8 mouse cellular contexts compared by ENCODE assay signal in the genomic region with DNA sequence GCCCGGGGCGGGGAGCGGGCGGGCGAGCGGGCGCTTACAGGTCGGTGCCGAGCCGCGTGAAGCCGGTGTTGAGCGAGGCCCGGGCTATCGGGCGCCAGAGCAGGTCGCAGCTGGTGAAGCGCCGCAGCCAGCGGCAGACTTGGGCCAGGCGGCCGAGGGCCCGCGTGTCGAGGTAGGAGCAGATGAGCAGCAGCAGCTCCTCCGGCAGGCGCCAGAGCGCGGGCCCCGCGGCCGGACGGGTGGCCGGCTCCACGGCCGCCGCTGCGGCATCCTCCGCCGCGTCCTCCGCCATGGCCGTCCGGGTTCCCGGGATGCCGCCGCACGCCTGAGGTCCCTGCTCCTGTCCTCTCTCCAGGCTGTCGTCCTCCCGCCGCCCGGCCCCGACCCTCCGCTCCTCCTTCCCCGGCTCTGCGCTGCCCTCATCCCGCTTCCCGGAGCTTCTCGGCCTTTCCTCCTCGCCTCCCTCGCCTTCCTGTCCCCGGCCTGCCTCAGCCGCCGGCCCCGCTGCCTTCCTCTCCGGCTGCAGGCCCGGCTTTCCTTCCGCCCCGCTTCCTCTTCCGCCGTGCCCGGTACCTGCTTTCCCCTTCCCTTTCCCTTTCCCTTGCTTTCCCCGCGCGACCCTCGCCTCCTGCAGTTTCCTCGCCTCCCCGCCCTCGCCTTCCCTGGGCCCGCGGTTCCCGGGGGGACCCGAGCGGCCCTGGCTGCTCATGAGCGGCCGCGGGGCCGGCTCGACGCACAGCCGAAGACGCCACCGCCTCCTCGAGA. TPM values are rescaled to one million over a fixed set of nuclear protein-coding genes. Genes with fewer than 3 reads are reported as not detected.
DNase-seq lines count a peak whose midpoint lies in the region; ATAC-seq and TF ChIP-seq lines count a peak whose summit lies in the region.

A gene (minus strand): TSS at position 575 of the 765 bp plus-strand sequence.

- peaks cover 42% of the 10 kb centered on the region for H3K4me1 ChIP-seq in hindbrain, embryonic 10.5 days (replicated peaks)
- H3K4me1 ChIP-seq in lung, embryonic 14.5 days (ENCODE audit: insufficient read depth) = peaks cover 7% of the 10 kb centered on the region; the same call in 1 of the 2 replicates
- H3K4me1 ChIP-seq in olfactory bulb, adult 2 months (ENCODE audit: control insufficient read depth, insufficient read depth, low read length) = peaks cover 7% of the 10 kb centered on the region; the same call in 1 of the 2 replicates
- H3K4me1 ChIP-seq in thymus, adult 2 months (replicated peaks; ENCODE audit: control insufficient read depth, insufficient read depth, low read length) = peaks cover 17% of the 10 kb centered on the region

- peak within 1 kb of the TSS; percentile 84 for H3K4me3 ChIP-seq in hindbrain, embryonic 10.5 days
- H3K4me3 ChIP-seq in lung, embryonic 14.5 days (ENCODE audit: low read depth, low read length) = peak within 1 kb of the TSS; percentile 92
- H3K4me3 ChIP-seq in olfactory bulb, adult 2 months (ENCODE audit: insufficient read depth, low read depth, low read length) = peak within 1 kb of the TSS; percentile 79
- peak within 1 kb of the TSS; percentile 55 for H3K4me3 ChIP-seq in thymus, adult 2 months (ENCODE audit: control insufficient read depth, insufficient read depth, low read length)

- H3K9me3 ChIP-seq in hindbrain, embryonic 10.5 days = no peaks in the 10 kb centered on the region
- no peaks in the 10 kb centered on the region for H3K9me3 ChIP-seq in lung, embryonic 14.5 days (ENCODE audit: low read depth, low read length)

- H3K9ac ChIP-seq in lung, embryonic 14.5 days = peak within 1 kb of the TSS; percentile 98

- no peak for TF ChIP-seq CTCF in lung, embryonic 14.5 days (IDR thresholded peaks at IDR 0.05; ENCODE audit: low read depth)
- no peak for TF ChIP-seq CTCF in olfactory bulb, adult 2 months (IDR thresholded peaks at IDR 0.05; ENCODE audit: insufficient read depth, low read depth, low read length)
- no peak for TF ChIP-seq CTCF in thymus, adult 2 months (IDR thresholded peaks at IDR 0.05; ENCODE audit: borderline replicate concordance, control insufficient read depth, extremely low read depth, insufficient read depth, low read length, poor library complexity)

- peaks cover 22% of the 10 kb centered on the region for H3K27me3 ChIP-seq in hindbrain, embryonic 10.5 days (ENCODE audit: insufficient read depth, poor library complexity, severe bottlenecking)
- no peaks in the 10 kb centered on the region for H3K27me3 ChIP-seq in lung, embryonic 14.5 days (ENCODE audit: insufficient read depth, low read length)
- H3K27me3 ChIP-seq in thymus, adult 2 months (ENCODE audit: control insufficient read depth, insufficient read depth, low read length) = no peaks in the 10 kb centered on the region

- peak within 1 kb of the TSS; percentile 98 for H3K27ac ChIP-seq in hindbrain, embryonic 10.5 days
- H3K27ac ChIP-seq in lung, embryonic 14.5 days (ENCODE audit: low read depth) = peak within 1 kb of the TSS; percentile 97
- H3K27ac ChIP-seq in olfactory bulb, adult 2 months (ENCODE audit: insufficient read depth, low read depth, low read length) = peak within 1 kb of the TSS; percentile 71
- H3K27ac ChIP-seq in thymus, adult 2 months (ENCODE audit: control insufficient read depth, insufficient read depth, low read length) = no peak within 1 kb of the TSS

- peak; percentile 91 for ATAC-seq in lung, embryonic 14.5 days (ENCODE audit: insufficient read depth)

- peak within 1 kb of the TSS; percentile 72 for H3K4me2 ChIP-seq in lung, embryonic 14.5 days

- no peaks in the 10 kb centered on the region for H3K36me3 ChIP-seq in hindbrain, embryonic 10.5 days
- no peaks in the 10 kb centered on the region for H3K36me3 ChIP-seq in lung, embryonic 14.5 days (ENCODE audit: insufficient read depth)
- H3K36me3 ChIP-seq in thymus, adult 2 months (ENCODE audit: control insufficient read depth, insufficient read depth, low read length) = no peaks in the 10 kb centered on the region

- TF ChIP-seq POLR2A in olfactory bulb, adult 2 months (IDR thresholded peaks at IDR 0.05; ENCODE audit: insufficient read depth, low read depth, low read length) = peak; percentile 93
- TF ChIP-seq POLR2A in thymus, adult 2 months (IDR thresholded peaks at IDR 0.05; ENCODE audit: control insufficient read depth, extremely low read depth, insufficient read depth, low read length, poor library complexity) = peak; percentile 84

- peak; percentile 82 for DNase-seq in Muller cell, postnatal 12 days (ENCODE audit: inconsistent ontology term)
- peak; percentile 54 for DNase-seq in cerebellum, adult 9-10 months
- DNase-seq in frontal cortex, postnatal 10 days (ENCODE audit: low spot score in 2 of 2) = peak; percentile 42 to 71
- DNase-seq in hindbrain, embryonic 10.5 days (ENCODE audit: low spot score) = peak; percentile 79
- peak; percentile 22 for DNase-seq in layer of hippocampus, adult 9-10 months (ENCODE audit: low spot score)
- peak; percentile 79 for DNase-seq in lung, embryonic 14.5 days
- DNase-seq in thymus, adult 2 months = peak; percentile 71

- under 1% methylated on average over 94 of the region's 94 CpGs for WGBS in hindbrain, embryonic 10.5 days
- WGBS in lung, embryonic 14.5 days = under 1% methylated on average over 87 of the region's 94 CpGs
- WGBS in olfactory bulb, adult 2 months = under 1% methylated on average over 82 of the region's 94 CpGs
- WGBS in thymus, adult 2 months = under 1% methylated on average over 94 of the region's 94 CpGs

RNA-seq across cellular contexts. Expression of the gene that starts here (rescaled TPM):
- 1.8 and 5.5 TPM in 2 replicates for polyA plus RNA-seq in hindbrain, embryonic 10.5 days (2016; fragmentation: Nextera tagmentation; extraction: Ambion mirVana)
- polyA plus RNA-seq in lung, embryonic 14.5 days (2014; fragmentation: Nextera tagmentation; extraction: Ambion mirVana) = 5.1 and 7.5 TPM in 2 replicates
- polyA plus RNA-seq in olfactory bulb, adult 2 months (2012; ENCODE audit: insufficient read depth, insufficient read length, low replicate concordance, missing spikeins) = not detected in 2 replicates
- polyA plus RNA-seq in thymus, adult 2 months (2012; rRNA removed) = 135 and 145 TPM in 2 replicates

Comparison
In these comparisons a context has a peak if more than half of its experiments do, and no peak if none do; other contexts are left out.
1. RNA of the gene that starts here (polyA plus RNA-seq): 135 to 145 TPM in thymus, adult 2 months; 5.1 to 7.5 TPM in lung, embryonic 14.5 days, 1.8 to 5.5 TPM in hindbrain, embryonic 10.5 days and not detected in olfactory bulb, adult 2 months; every median in the first group is over 10 times any median in the second.
2. DNase-seq: peak in every context shown above with its lines; median percentile 82 in Muller cell, postnatal 12 days; 79 in hindbrain, embryonic 10.5 days; 79 in lung, embryonic 14.5 days; 71 in thymus, adult 2 months; 56 in frontal cortex, postnatal 10 days; 54 in cerebellum, adult 9-10 months; 22 in layer of hippocampus, adult 9-10 months.
3. Peak in every context shown above with its lines, with median percentiles within 50 percentile points of each other: H3K4me3 ChIP-seq.